Mouse (Mus musculus): ENCODE measurements around the gene Ttc41.

DNA sequence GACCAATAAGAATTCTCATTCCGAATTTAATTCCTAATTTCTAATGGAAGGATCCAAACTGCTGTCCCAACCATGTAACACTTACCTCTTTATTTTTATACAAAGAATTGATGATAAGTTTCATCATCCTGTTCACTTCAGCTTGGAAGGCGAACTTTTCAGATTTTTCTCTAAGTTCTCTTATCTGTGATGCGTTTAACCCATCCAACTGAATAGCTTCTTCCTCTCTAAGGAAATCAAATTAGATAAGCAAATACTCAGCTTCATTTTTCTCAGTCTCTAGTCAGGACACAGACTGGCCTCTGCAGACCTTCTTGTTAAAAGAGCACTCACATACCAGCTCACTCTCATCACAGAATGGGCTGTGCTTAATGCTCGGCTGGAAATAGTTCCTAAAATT, 2.2 kb upstream of the Ttc41 start:
- TF ChIP-seq CTCF (IDR thresholded peaks at IDR 0.05; ENCODE audit: borderline replicate concordance, insufficient read depth, low read depth, low read length) (no peak), POLR2A (IDR thresholded peaks at IDR 0.05; ENCODE audit: borderline replicate concordance, insufficient read depth, low read length) (no peak)

All from cerebellum, adult 2 months (tissue).